Mouse (Mus musculus): Measurements from ENCODE around the gene Cyld. TPM values are rescaled to one million over a fixed set of nuclear protein-coding genes. Genes with fewer than 3 reads are reported as not detected.

The Cyld gene
- 11.0 and 11.7 TPM in 2 replicates for polyA plus RNA-seq (2012; rRNA removed)

GRCm38 (mm10) chr8:88696721-88697641 lies at the start of gene Cyld:
Cyld (plus strand) TSS chr8:88697028.

Other genes with a start within 250 kb of the Cyld start
- gene Nkd1, start 175.7 kb upstream of the Cyld start, polyA plus RNA-seq (2012; rRNA removed), result 21.1 and 22.7 TPM in 2 replicates
- 0.67 and 0.80 TPM in 2 replicates for gene Snx20, start 60.9 kb upstream of the Cyld start, polyA plus RNA-seq (2012; rRNA removed)
- 0.25 and 0.28 TPM in 2 replicates for gene Nod2, start 49.7 kb upstream of the Cyld start, polyA plus RNA-seq (2012; rRNA removed)

All from central nervous system, embryonic 18 days (tissue).